Comparison of ENCODE assay signal across 26 mouse cellular contexts in genomic region chr3:30774677-30775076, GRCm38 (mm10). TPM values are rescaled to one million over a fixed set of nuclear protein-coding genes. Genes with fewer than 3 reads are reported as not detected.
"Had no signal": no experiment of that assay in that cellular context is flagged by ENCODE, and none has a peak within 500 bp of the region (broad histone marks: within the 10 kb centered on the region; RNA-seq: fewer than 3 reads in every experiment).

No protein-coding gene starts in this region.

- DNase-seq: kidney, adult 11 months; kidney, adult 8-10 months; kidney, postnatal 10 days; kidney, postnatal 36 days; layer of hippocampus, postnatal 36 days; liver, embryonic 13.5 days; lung, adult 2 months; lung, postnatal 14 days; lung, postnatal 4 days; midbrain, embryonic 14.5 days; spleen, adult 18-20 months; thymus, postnatal 25 days had no signal

- H3K4me3 ChIP-seq: intestine, embryonic 15.5 days; kidney, embryonic 15.5 days; liver, embryonic 13.5 days; stomach, embryonic 15.5 days had no signal

- H3K27ac ChIP-seq: intestine, embryonic 15.5 days; kidney, embryonic 15.5 days; liver, embryonic 13.5 days; stomach, embryonic 15.5 days had no signal

- H3K4me1 ChIP-seq: intestine, embryonic 15.5 days; kidney, embryonic 15.5 days; stomach, embryonic 15.5 days had no signal

RNA-seq across cellular contexts. Expression of gene Samd7, which starts 28.6 kb away (rescaled TPM):
- total RNA-seq: layer of hippocampus, adult 8-10 months; layer of hippocampus, postnatal 36 days; liver, adult 2 months; megakaryocyte progenitor cell, adult 5-6 weeks; megakaryocyte-erythroid progenitor cell, adult 5-6 weeks had no signal
- polyA plus RNA-seq: intestine, embryonic 15.5 days; kidney, embryonic 15.5 days; limb, embryonic 11.5 days; limb, embryonic 14.5 days; liver, adult 2 months; lung, adult 2 months; lung, embryonic 16.5 days; midbrain, embryonic 11.5 days; midbrain, embryonic 14.5 days; neural tube, embryonic 11.5 days; neural tube, embryonic 14.5 days; stomach, embryonic 15.5 days; thymus, postnatal 0 days had no signal
